Mouse (Mus musculus): ENCODE data around the gene Tmtc2. TPM values are rescaled to one million over a fixed set of nuclear protein-coding genes. Genes with fewer than 3 reads are reported as not detected.
A peak's percentile ranks its signal among the peaks of the same experiment; 100 is the strongest.

Gene Tmtc2
- polyA plus RNA-seq, 1 experiment from 2014 or later, result 9.6 TPM

- Histone ChIP-seq H3K4me1 (ENCODE audit: control insufficient read depth, insufficient read depth, low read length) (no peaks in the 10 kb centered on the region), H3K4me2 (replicated peaks; ENCODE audit: low read depth, low read length) (no peak overlapping the region), H3K9ac (ENCODE audit: low read depth, low read length) (no peak overlapping the region), H3K27me3 (ENCODE audit: control insufficient read depth, insufficient read depth, low read length) (no peaks in the 10 kb centered on the region), H3K27ac (ENCODE audit: low read depth, low read length) (no peak overlapping the region), H3K4me3 (ENCODE audit: low read length) (no peak overlapping the region), H3K9me3 (ENCODE audit: control insufficient read depth, low read length) (no peaks in the 10 kb centered on the region), H3K36me3 (ENCODE audit: control insufficient read depth, insufficient read depth, low read length) (no peaks in the 10 kb centered on the region)
- no peak for ATAC-seq (ENCODE audit: low FRiP score, low TSS enrichment)
Measured at GRCm38 (mm10) chr10:105535848-105536247, 38.4 kb downstream of the Tmtc2 start.

- Histone ChIP-seq H3K27me3 (ENCODE audit: control insufficient read depth, insufficient read depth, low read length) (no peaks in the 10 kb centered on the region), H3K36me3 (ENCODE audit: control insufficient read depth, insufficient read depth, low read length) (no peaks in the 10 kb centered on the region), H3K4me2 (replicated peaks; ENCODE audit: low read depth, low read length) (no peak overlapping the region), H3K27ac (ENCODE audit: low read depth, low read length) (no peak overlapping the region), H3K4me3 (ENCODE audit: low read length) (no peak overlapping the region), H3K4me1 (ENCODE audit: control insufficient read depth, insufficient read depth, low read length) (no peaks in the 10 kb centered on the region), H3K9me3 (ENCODE audit: control insufficient read depth, low read length) (no peaks in the 10 kb centered on the region), H3K9ac (ENCODE audit: low read depth, low read length) (no peak overlapping the region)
- 85% methylated on average over 7 of the region's 7 CpGs for WGBS
- no peak for ATAC-seq (ENCODE audit: low FRiP score, low TSS enrichment)
Measured at GRCm38 (mm10) chr10:105532747-105533146, 41.5 kb downstream of the Tmtc2 start.

GRCm38 (mm10) chr10:105532019-105532525 lies 42.2 kb downstream of the Tmtc2 start:
- Histone ChIP-seq H3K4me1 (ENCODE audit: control insufficient read depth, insufficient read depth, low read length) (no peaks in the 10 kb centered on the region), H3K27ac (ENCODE audit: low read depth, low read length) (no peak overlapping the region), H3K4me3 (ENCODE audit: low read length) (no peak overlapping the region), H3K36me3 (ENCODE audit: control insufficient read depth, insufficient read depth, low read length) (no peaks in the 10 kb centered on the region), H3K4me2 (replicated peaks; ENCODE audit: low read depth, low read length) (no peak overlapping the region), H3K27me3 (ENCODE audit: control insufficient read depth, insufficient read depth, low read length) (no peaks in the 10 kb centered on the region), H3K9ac (ENCODE audit: low read depth, low read length) (no peak overlapping the region), H3K9me3 (ENCODE audit: control insufficient read depth, low read length) (no peaks in the 10 kb centered on the region)
- ATAC-seq (ENCODE audit: low FRiP score, low TSS enrichment), result no peak
- WGBS, result 94% methylated on average over 5 of the region's 5 CpGs

- 79% methylated on average over 9 of the region's 9 CpGs for WGBS
- ATAC-seq (ENCODE audit: low FRiP score, low TSS enrichment), result no peak
- Histone ChIP-seq H3K9me3 (ENCODE audit: control insufficient read depth, low read length) (no peaks in the 10 kb centered on the region), H3K4me3 (ENCODE audit: low read length) (no peak overlapping the region), H3K36me3 (ENCODE audit: control insufficient read depth, insufficient read depth, low read length) (no peaks in the 10 kb centered on the region), H3K4me2 (replicated peaks; ENCODE audit: low read depth, low read length) (no peak overlapping the region), H3K27me3 (ENCODE audit: control insufficient read depth, insufficient read depth, low read length) (no peaks in the 10 kb centered on the region), H3K4me1 (ENCODE audit: control insufficient read depth, insufficient read depth, low read length) (no peaks in the 10 kb centered on the region), H3K27ac (ENCODE audit: low read depth, low read length) (no peak overlapping the region), H3K9ac (ENCODE audit: low read depth, low read length) (no peak overlapping the region)
Measured at GRCm38 (mm10) chr10:105531080-105531894, 43.0 kb downstream of the Tmtc2 start.

- no peaks in the 10 kb centered on the region for H3K27me3 ChIP-seq (ENCODE audit: control insufficient read depth, insufficient read depth, low read length)
- no peaks in the 10 kb centered on the region for H3K9me3 ChIP-seq (ENCODE audit: control insufficient read depth, low read length)
- H3K4me2 ChIP-seq (replicated peaks; ENCODE audit: low read depth, low read length), result no peak overlapping the region
- ATAC-seq (ENCODE audit: low FRiP score, low TSS enrichment), result peak; percentile 35; the same call in 1 of the 2 replicates
- no peak overlapping the region for H3K4me3 ChIP-seq (ENCODE audit: low read length)
- no peaks in the 10 kb centered on the region for H3K36me3 ChIP-seq (ENCODE audit: control insufficient read depth, insufficient read depth, low read length)
- 0 out of 2 replicates have a peak, but pooled peaks cover 7% of the 10 kb centered on the region for H3K4me1 ChIP-seq (ENCODE audit: control insufficient read depth, insufficient read depth, low read length)
- H3K27ac ChIP-seq (ENCODE audit: low read depth, low read length), result 0 out of 2 replicates have a peak overlapping the region, but pooled peaks have one; percentile 53
- WGBS, result 24% methylated on average over 8 of the region's 8 CpGs
- H3K9ac ChIP-seq (ENCODE audit: low read depth, low read length), result no peak overlapping the region
Measured at GRCm38 (mm10) chr10:105523405-105524088, 50.7 kb downstream of the Tmtc2 start.

GRCm38 (mm10) chr10:105522431-105522830 lies 51.8 kb downstream of the Tmtc2 start:
- H3K9ac ChIP-seq (ENCODE audit: low read depth, low read length), result no peak overlapping the region
- 59% methylated on average over 7 of the region's 7 CpGs for WGBS
- H3K27me3 ChIP-seq (ENCODE audit: control insufficient read depth, insufficient read depth, low read length), result no peaks in the 10 kb centered on the region
- 0 out of 2 replicates have a peak, but pooled peaks cover 7% of the 10 kb centered on the region for H3K4me1 ChIP-seq (ENCODE audit: control insufficient read depth, insufficient read depth, low read length)
- H3K4me3 ChIP-seq (ENCODE audit: low read length), result no peak overlapping the region
- peak; percentile 39; the same call in 1 of the 2 replicates for ATAC-seq (ENCODE audit: low FRiP score, low TSS enrichment)
- H3K9me3 ChIP-seq (ENCODE audit: control insufficient read depth, low read length), result no peaks in the 10 kb centered on the region
- H3K4me2 ChIP-seq (replicated peaks; ENCODE audit: low read depth, low read length), result no peak overlapping the region
- no peaks in the 10 kb centered on the region for H3K36me3 ChIP-seq (ENCODE audit: control insufficient read depth, insufficient read depth, low read length)
- no peak overlapping the region for H3K27ac ChIP-seq (ENCODE audit: low read depth, low read length)

- 82% methylated on average over 6 of the region's 6 CpGs for WGBS
- Histone ChIP-seq H3K4me3 (ENCODE audit: low read length) (no peak overlapping the region), H3K27me3 (ENCODE audit: control insufficient read depth, insufficient read depth, low read length) (no peaks in the 10 kb centered on the region), H3K9ac (ENCODE audit: low read depth, low read length) (no peak overlapping the region), H3K4me1 (ENCODE audit: control insufficient read depth, insufficient read depth, low read length) (0 out of 2 replicates have a peak, but pooled peaks cover 6% of the 10 kb centered on the region), H3K4me2 (replicated peaks; ENCODE audit: low read depth, low read length) (no peak overlapping the region), H3K9me3 (ENCODE audit: control insufficient read depth, low read length) (no peaks in the 10 kb centered on the region), H3K36me3 (ENCODE audit: control insufficient read depth, insufficient read depth, low read length) (no peaks in the 10 kb centered on the region), H3K27ac (ENCODE audit: low read depth, low read length) (no peak overlapping the region)
- no peak for ATAC-seq (ENCODE audit: low FRiP score, low TSS enrichment)
Measured at GRCm38 (mm10) chr10:105519154-105519806, 55.0 kb downstream of the Tmtc2 start.

GRCm38 (mm10) chr10:105518144-105518543 lies 56.1 kb downstream of the Tmtc2 start:
- Histone ChIP-seq H3K4me1 (ENCODE audit: control insufficient read depth, insufficient read depth, low read length) (0 out of 2 replicates have a peak, but pooled peaks cover 3% of the 10 kb centered on the region), H3K4me3 (ENCODE audit: low read length) (no peak overlapping the region), H3K27ac (ENCODE audit: low read depth, low read length) (no peak overlapping the region), H3K4me2 (replicated peaks; ENCODE audit: low read depth, low read length) (no peak overlapping the region), H3K36me3 (ENCODE audit: control insufficient read depth, insufficient read depth, low read length) (no peaks in the 10 kb centered on the region), H3K9me3 (ENCODE audit: control insufficient read depth, low read length) (no peaks in the 10 kb centered on the region), H3K9ac (ENCODE audit: low read depth, low read length) (no peak overlapping the region), H3K27me3 (ENCODE audit: control insufficient read depth, insufficient read depth, low read length) (no peaks in the 10 kb centered on the region)
- WGBS, result 95% methylated on average over 9 of the region's 9 CpGs
- no peak for ATAC-seq (ENCODE audit: low FRiP score, low TSS enrichment)
